Mouse (Mus musculus): ENCODE results near the gene Olfr1378. TPM values are rescaled to one million over a fixed set of nuclear protein-coding genes. Genes with fewer than 3 reads are reported as not detected.

Olfr1378 gene
- polyA plus RNA-seq (2014; fragmentation: Nextera tagmentation; extraction: Ambion mirVana), result not detected in 2 replicates

DNA sequence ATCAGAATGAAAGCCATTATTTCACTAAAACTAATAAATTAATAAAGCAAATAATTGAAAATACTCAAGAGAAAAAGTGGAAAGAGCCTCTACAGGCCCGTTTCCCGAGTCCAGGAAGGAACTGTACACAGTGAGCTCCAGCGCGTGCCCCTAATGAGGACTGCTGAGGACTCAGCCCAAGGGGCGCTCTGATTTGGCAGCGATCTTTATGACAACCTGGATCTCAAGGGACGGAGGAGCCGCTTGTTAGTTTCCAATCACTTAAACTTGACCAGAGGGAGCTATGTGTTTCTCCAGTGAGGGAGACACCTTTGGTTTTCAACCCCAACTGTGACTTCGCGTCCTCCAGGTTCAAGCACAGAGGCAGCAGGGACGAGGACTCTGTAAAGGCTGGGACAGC is at the start of gene Olfr1378:
Gene Olfr1378 (plus strand): TSS at position 301 of the 400 bp plus-strand sequence.
- 87% methylated on average over 11 of the region's 11 CpGs for WGBS

DNA sequence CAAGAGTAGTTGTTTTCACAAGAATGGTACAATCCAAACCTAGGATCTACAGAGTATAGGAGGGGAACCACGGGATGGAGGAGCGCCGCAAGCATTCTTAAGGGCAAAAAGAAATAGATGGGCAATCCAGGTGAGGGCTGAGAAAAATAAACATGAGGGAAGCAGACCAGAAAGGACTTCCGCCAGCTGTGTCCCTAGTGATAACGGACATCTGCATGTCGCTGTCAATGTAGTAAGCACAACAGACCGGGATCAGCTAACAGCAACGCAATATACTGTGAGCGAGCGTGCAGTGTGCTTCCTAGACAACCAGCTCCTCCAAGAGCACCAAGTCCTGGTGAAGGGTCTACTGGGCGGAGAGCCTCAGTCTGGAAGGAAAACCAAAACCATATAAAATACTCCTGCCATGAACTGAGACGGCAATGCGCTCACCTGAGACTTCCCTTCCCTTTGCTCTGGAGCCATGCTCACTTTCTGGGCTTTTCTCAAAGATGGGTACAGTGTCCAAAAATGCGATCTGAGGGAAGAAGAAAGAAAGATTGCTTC is 35.8 kb upstream of the Olfr1378 start:
- Histone ChIP-seq H3K9ac (ENCODE audit: low read depth, low read length) (peak overlapping the region; percentile 72), H3K36me3 (ENCODE audit: control insufficient read depth, insufficient read depth, low read length) (no peaks in the 10 kb centered on the region), H3K9me3 (ENCODE audit: control insufficient read depth, low read length) (no peaks in the 10 kb centered on the region), H3K4me1 (replicated peaks; ENCODE audit: control insufficient read depth, insufficient read depth, low read length) (no peaks in the 10 kb centered on the region), H3K27me3 (ENCODE audit: control insufficient read depth, insufficient read depth, low read length) (no peaks in the 10 kb centered on the region), H3K4me3 (ENCODE audit: low read depth, low read length) (peak overlapping the region; percentile 53), H3K27ac (ENCODE audit: low read depth, low read length) (no peak overlapping the region), H3K4me2 (replicated peaks; ENCODE audit: low read depth, low read length) (peak overlapping the region; percentile 54)
- 30% methylated on average over 14 of the region's 14 CpGs for WGBS
- ATAC-seq (ENCODE audit: low FRiP score) (no peak), DNase-seq (ENCODE audit: low spot score) (no peak)

More for the DNA sequence above, at the start of gene Olfr1378:
- Histone ChIP-seq H3K4me1 (replicated peaks; ENCODE audit: control insufficient read depth, insufficient read depth, low read length) (no peaks in the 10 kb centered on the region), H3K27me3 (ENCODE audit: control insufficient read depth, insufficient read depth, low read length) (no peaks in the 10 kb centered on the region), H3K9ac (ENCODE audit: low read depth, low read length) (no peak within 1 kb of the TSS), H3K9me3 (ENCODE audit: control insufficient read depth, low read length) (no peaks in the 10 kb centered on the region), H3K4me2 (replicated peaks; ENCODE audit: low read depth, low read length) (no peak within 1 kb of the TSS), H3K27ac (ENCODE audit: low read depth, low read length) (no peak within 1 kb of the TSS), H3K36me3 (ENCODE audit: control insufficient read depth, insufficient read depth, low read length) (no peaks in the 10 kb centered on the region), H3K4me3 (ENCODE audit: low read depth, low read length) (no peak within 1 kb of the TSS)
- DNase-seq (ENCODE audit: low spot score), result no peak
- ATAC-seq (ENCODE audit: low FRiP score), result no peak

DNA sequence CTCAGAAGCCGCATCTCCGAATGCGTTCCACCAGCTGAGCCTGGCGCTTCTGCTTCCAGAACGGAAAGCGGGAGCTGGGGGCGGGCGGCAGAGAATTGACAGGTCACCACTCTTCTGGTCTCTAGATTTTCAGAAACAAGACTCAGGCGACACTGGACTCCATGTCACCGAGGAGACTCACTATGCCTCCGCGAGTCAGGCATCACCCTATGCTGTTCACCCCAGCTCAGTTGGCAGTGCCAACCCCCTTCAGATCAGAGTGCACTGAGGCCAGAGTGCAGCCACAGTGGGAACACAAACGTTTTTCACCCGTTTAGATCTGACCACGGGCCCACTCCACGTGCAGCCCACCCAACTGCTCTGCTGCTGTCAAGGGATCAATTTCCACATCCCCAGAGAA is 35.3 kb upstream of the Olfr1378 start:
- H3K4me2 ChIP-seq (replicated peaks; ENCODE audit: low read depth, low read length), result peak overlapping the region; percentile 54
- no peaks in the 10 kb centered on the region for H3K4me1 ChIP-seq (replicated peaks; ENCODE audit: control insufficient read depth, insufficient read depth, low read length)
- no peak overlapping the region for H3K27ac ChIP-seq (ENCODE audit: low read depth, low read length)
- no peaks in the 10 kb centered on the region for H3K36me3 ChIP-seq (ENCODE audit: control insufficient read depth, insufficient read depth, low read length)
- WGBS, result 2% methylated on average over 16 of the region's 16 CpGs
- H3K9me3 ChIP-seq (ENCODE audit: control insufficient read depth, low read length), result no peaks in the 10 kb centered on the region
- no peaks in the 10 kb centered on the region for H3K27me3 ChIP-seq (ENCODE audit: control insufficient read depth, insufficient read depth, low read length)
- H3K9ac ChIP-seq (ENCODE audit: low read depth, low read length), result peak overlapping the region; percentile 72
- H3K4me3 ChIP-seq (ENCODE audit: low read depth, low read length), result peak overlapping the region; percentile 53
- DNase-seq (ENCODE audit: low spot score) (no peak), ATAC-seq (ENCODE audit: low FRiP score) (peak; percentile 66)

DNA sequence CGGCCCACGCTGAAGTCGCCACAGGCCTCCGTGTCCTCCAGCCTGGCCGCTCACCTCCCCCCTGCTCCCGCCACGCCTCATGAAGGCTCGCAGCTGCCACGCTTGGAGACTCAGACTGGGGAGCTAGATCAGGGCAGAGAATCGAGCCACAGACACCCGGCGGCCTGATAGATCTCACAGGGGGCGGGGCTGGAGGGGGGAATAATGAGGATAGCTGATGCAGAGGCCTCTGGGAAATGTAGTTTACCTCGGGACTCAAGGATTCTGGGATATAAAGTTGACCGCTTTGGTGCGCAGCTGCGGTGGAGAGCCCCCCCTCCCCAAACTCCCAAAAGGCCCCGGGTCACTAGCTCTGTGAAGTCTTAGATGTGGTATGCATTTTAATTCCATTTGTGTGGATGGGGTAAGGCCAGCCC is 34.9 kb upstream of the Olfr1378 start, which contains the start of gene Zfp354b:
Gene Zfp354b (minus strand): TSS at position 183 of the 416 bp plus-strand sequence.
- no peak within 1 kb of the TSS for H3K27ac ChIP-seq (ENCODE audit: low read depth, low read length)
- no peaks in the 10 kb centered on the region for H3K4me1 ChIP-seq (replicated peaks; ENCODE audit: control insufficient read depth, insufficient read depth, low read length)
- DNase-seq (ENCODE audit: low spot score), result peak; percentile 94
- H3K9me3 ChIP-seq (ENCODE audit: control insufficient read depth, low read length), result no peaks in the 10 kb centered on the region
- H3K4me2 ChIP-seq (replicated peaks; ENCODE audit: low read depth, low read length), result peak within 1 kb of the TSS; percentile 54
- 0% methylated on average over 18 of the region's 18 CpGs for WGBS
- peak within 1 kb of the TSS; percentile 72 for H3K9ac ChIP-seq (ENCODE audit: low read depth, low read length)
- peak; percentile 97 for ATAC-seq (ENCODE audit: low FRiP score)
- H3K27me3 ChIP-seq (ENCODE audit: control insufficient read depth, insufficient read depth, low read length), result no peaks in the 10 kb centered on the region
- peak within 1 kb of the TSS; percentile 53 for H3K4me3 ChIP-seq (ENCODE audit: low read depth, low read length)
- no peaks in the 10 kb centered on the region for H3K36me3 ChIP-seq (ENCODE audit: control insufficient read depth, insufficient read depth, low read length)

DNA sequence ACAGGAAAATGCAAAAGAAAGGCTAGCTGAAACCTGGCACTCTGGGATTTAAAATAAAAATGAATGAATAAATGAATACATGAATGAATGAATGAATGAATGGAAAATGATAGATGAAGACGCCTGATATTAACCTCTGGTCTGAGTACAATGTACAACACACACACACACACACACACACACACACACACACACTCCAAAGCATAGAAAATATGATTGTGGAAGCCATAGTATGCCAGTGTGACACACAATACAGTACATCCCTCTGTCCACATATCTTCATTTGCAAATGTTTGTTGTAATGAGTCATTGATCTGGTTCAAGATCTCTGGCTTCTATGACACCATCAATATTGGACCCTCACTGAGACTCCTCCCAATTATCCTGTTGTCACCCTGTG is 34.3 kb upstream of the Olfr1378 start:
- ATAC-seq (ENCODE audit: low FRiP score) (peak; percentile 65), DNase-seq (ENCODE audit: low spot score) (peak; percentile 6)
- H3K9ac ChIP-seq (ENCODE audit: low read depth, low read length), result no peak overlapping the region
- WGBS, result 76% methylated on average over 1 of the region's 1 CpGs
- H3K4me2 ChIP-seq (replicated peaks; ENCODE audit: low read depth, low read length), result no peak overlapping the region; the same call in 1 of the 2 replicates
- no peak overlapping the region for H3K4me3 ChIP-seq (ENCODE audit: low read depth, low read length)
- H3K36me3 ChIP-seq (ENCODE audit: control insufficient read depth, insufficient read depth, low read length), result no peaks in the 10 kb centered on the region
- no peaks in the 10 kb centered on the region for H3K9me3 ChIP-seq (ENCODE audit: control insufficient read depth, low read length)
- H3K27ac ChIP-seq (ENCODE audit: low read depth, low read length), result no peak overlapping the region
- H3K27me3 ChIP-seq (ENCODE audit: control insufficient read depth, insufficient read depth, low read length), result no peaks in the 10 kb centered on the region
- no peaks in the 10 kb centered on the region for H3K4me1 ChIP-seq (replicated peaks; ENCODE audit: control insufficient read depth, insufficient read depth, low read length)

DNA sequence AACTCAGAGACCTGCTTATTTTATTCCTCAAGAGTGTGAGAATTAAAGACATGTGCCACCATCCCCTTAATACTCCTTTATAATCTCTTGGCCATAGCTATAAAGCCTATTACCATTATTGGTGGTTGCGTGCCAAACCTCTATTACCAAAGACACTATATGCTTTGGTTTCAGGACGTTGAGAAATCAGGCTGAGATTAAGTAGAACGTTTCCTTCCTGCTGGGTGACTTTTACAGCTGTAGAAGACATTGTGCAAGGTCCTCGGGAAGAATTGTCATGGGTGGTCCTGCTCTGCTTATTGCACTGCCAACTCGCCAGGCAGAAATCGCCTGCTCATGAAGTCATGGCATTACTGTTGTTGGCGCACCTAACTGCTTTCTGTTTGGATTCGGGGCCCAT is 27.9 kb upstream of the Olfr1378 start:
- WGBS, result 81% methylated on average over 8 of the region's 8 CpGs

DNA sequence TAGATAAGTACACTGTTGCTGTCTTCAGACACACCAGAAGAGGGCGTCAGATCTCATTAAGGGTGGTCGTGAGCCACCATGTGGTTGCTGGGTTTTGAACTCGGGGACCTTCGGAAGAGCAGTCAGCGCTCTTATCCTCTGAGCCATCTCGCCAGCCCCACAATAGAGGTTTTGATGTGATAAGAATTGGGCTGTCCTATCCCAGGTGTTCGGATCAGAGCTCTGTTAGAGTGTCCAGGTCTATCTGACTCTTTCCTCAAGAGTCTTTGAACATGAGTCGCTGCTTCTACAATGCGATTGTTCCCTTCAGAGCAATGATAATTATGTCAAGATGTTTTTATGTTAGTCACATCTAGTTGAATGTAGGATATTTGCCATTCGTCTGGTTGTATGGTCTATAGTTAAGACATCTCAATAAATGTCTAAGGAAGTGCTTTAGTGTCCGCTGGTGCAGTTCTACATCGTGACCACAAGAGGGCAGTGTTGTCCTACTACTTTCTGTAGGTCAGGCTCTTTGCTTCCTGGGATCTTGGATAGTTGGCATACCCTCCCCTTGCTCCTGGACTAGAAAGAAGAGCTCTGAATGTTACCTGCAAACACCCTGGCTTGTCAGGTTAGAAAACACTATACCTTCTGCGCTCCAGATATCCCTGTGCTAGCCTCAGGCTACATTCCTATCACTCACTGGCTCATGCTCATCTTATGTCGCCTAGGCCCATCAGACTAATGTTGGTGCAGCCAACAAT is 26.5 kb upstream of the Olfr1378 start:
- Histone ChIP-seq H3K27me3 (ENCODE audit: control insufficient read depth, insufficient read depth, low read length) (no peaks in the 10 kb centered on the region), H3K9me3 (ENCODE audit: control insufficient read depth, low read length) (no peaks in the 10 kb centered on the region), H3K27ac (ENCODE audit: low read depth, low read length) (no peak overlapping the region), H3K4me2 (replicated peaks; ENCODE audit: low read depth, low read length) (no peak overlapping the region), H3K4me3 (ENCODE audit: low read depth, low read length) (no peak overlapping the region), H3K4me1 (replicated peaks; ENCODE audit: control insufficient read depth, insufficient read depth, low read length) (no peaks in the 10 kb centered on the region), H3K9ac (ENCODE audit: low read depth, low read length) (no peak overlapping the region), H3K36me3 (ENCODE audit: control insufficient read depth, insufficient read depth, low read length) (no peaks in the 10 kb centered on the region)
- ATAC-seq (ENCODE audit: low FRiP score) (no peak), DNase-seq (ENCODE audit: low spot score) (peak; percentile 81)
- WGBS, result 36% methylated on average over 14 of the region's 14 CpGs

More for the DNA sequence above, 27.9 kb upstream of the Olfr1378 start:
- no peaks in the 10 kb centered on the region for H3K27me3 ChIP-seq (ENCODE audit: control insufficient read depth, insufficient read depth, low read length)
- H3K27ac ChIP-seq (ENCODE audit: low read depth, low read length), result no peak overlapping the region
- no peak overlapping the region for H3K4me2 ChIP-seq (replicated peaks; ENCODE audit: low read depth, low read length)
- no peak overlapping the region for H3K9ac ChIP-seq (ENCODE audit: low read depth, low read length)
- H3K4me3 ChIP-seq (ENCODE audit: low read depth, low read length), result no peak overlapping the region
- no peaks in the 10 kb centered on the region for H3K36me3 ChIP-seq (ENCODE audit: control insufficient read depth, insufficient read depth, low read length)
- ATAC-seq (ENCODE audit: low FRiP score) (no peak), DNase-seq (ENCODE audit: low spot score) (no peak)
- no peaks in the 10 kb centered on the region for H3K9me3 ChIP-seq (ENCODE audit: control insufficient read depth, low read length)
- H3K4me1 ChIP-seq (replicated peaks; ENCODE audit: control insufficient read depth, insufficient read depth, low read length), result no peaks in the 10 kb centered on the region

DNA sequence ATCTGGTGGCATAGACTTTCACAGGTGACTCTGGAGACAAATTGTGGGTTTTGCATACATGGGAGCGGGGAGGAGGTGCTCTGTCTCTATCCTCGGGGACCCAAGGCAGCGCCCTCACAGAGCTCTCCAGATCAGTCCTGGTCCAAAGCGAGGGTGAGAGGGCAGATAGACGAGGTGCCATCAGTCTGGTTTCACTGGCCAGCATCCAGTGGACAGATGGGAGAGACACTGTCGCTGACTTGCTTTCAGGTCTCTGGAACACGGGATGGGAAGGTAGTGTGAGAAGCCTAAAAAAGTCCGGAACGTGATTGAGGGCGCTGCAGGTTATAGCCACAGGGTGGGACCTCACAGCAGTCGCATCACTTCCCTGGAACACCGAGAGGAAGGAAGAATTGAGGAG is 23.9 kb upstream of the Olfr1378 start:
- H3K27me3 ChIP-seq (ENCODE audit: control insufficient read depth, insufficient read depth, low read length), result no peaks in the 10 kb centered on the region
- ATAC-seq (ENCODE audit: low FRiP score) (no peak), DNase-seq (ENCODE audit: low spot score) (no peak)
- no peaks in the 10 kb centered on the region for H3K9me3 ChIP-seq (ENCODE audit: control insufficient read depth, low read length)
- 69% methylated on average over 12 of the region's 12 CpGs for WGBS
- no peaks in the 10 kb centered on the region for H3K36me3 ChIP-seq (ENCODE audit: control insufficient read depth, insufficient read depth, low read length)
- no peak overlapping the region for H3K9ac ChIP-seq (ENCODE audit: low read depth, low read length)
- no peak overlapping the region for H3K27ac ChIP-seq (ENCODE audit: low read depth, low read length)
- H3K4me2 ChIP-seq (replicated peaks; ENCODE audit: low read depth, low read length), result no peak overlapping the region
- H3K4me1 ChIP-seq (replicated peaks; ENCODE audit: control insufficient read depth, insufficient read depth, low read length), result no peaks in the 10 kb centered on the region
- H3K4me3 ChIP-seq (ENCODE audit: low read depth, low read length), result no peak overlapping the region

DNA sequence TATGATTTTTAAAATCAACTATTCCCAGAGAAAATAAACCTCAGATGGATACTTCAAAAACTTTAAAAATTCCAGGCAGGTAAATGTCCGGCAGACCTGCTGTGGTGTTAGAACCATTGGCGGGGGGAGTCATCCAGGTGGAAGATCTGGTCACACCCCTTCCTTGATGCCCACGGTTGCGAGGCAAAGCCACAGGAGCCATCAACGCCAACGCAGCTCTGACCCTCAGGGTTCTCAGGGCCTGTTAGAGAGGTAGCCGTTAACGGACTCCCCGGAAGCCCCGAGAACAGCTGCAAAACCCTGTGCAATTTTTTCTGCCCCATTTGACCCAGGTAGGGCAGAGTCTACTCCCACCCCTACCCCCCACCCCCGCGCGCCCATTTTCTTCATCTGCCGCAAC is 22.8 kb upstream of the Olfr1378 start, which contains the start of gene 4933414I15Rik:
Gene 4933414I15Rik (minus strand): TSS at position 260 of the 400 bp plus-strand sequence.
- Histone ChIP-seq H3K36me3 (ENCODE audit: control insufficient read depth, insufficient read depth, low read length) (no peaks in the 10 kb centered on the region), H3K9me3 (ENCODE audit: control insufficient read depth, low read length) (no peaks in the 10 kb centered on the region), H3K4me1 (replicated peaks; ENCODE audit: control insufficient read depth, insufficient read depth, low read length) (no peaks in the 10 kb centered on the region), H3K27me3 (ENCODE audit: control insufficient read depth, insufficient read depth, low read length) (no peaks in the 10 kb centered on the region), H3K4me3 (ENCODE audit: low read depth, low read length) (no peak within 1 kb of the TSS), H3K4me2 (replicated peaks; ENCODE audit: low read depth, low read length) (no peak within 1 kb of the TSS), H3K27ac (ENCODE audit: low read depth, low read length) (no peak within 1 kb of the TSS), H3K9ac (ENCODE audit: low read depth, low read length) (no peak within 1 kb of the TSS)
- WGBS, result 80% methylated on average over 14 of the region's 14 CpGs
- DNase-seq (ENCODE audit: low spot score), result no peak
- no peak for ATAC-seq (ENCODE audit: low FRiP score)
